Mouse (Mus musculus) adrenal gland, adult (tissue): ENCODE measurements around the gene Svopl.

Experiments used
- DNase-seq, 2 experiments: peaks; one replicate each; pipeline ENCODE4 v3.0.0; 2022 to 2023; ENCODE audit warnings: low spot score in 1 of 2; ENCODE audit not compliant: inconsistent age in 2 of 2

The Svopl gene

GRCm38 (mm10) chr6:38032801-38033566 is 13.8 kb downstream of the Svopl start:
- no peak for DNase-seq

GRCm38 (mm10) chr6:38031924-38032540 is 14.8 kb downstream of the Svopl start:
- peak in 1 of 2 experiments; percentile 38 for DNase-seq

DNA sequence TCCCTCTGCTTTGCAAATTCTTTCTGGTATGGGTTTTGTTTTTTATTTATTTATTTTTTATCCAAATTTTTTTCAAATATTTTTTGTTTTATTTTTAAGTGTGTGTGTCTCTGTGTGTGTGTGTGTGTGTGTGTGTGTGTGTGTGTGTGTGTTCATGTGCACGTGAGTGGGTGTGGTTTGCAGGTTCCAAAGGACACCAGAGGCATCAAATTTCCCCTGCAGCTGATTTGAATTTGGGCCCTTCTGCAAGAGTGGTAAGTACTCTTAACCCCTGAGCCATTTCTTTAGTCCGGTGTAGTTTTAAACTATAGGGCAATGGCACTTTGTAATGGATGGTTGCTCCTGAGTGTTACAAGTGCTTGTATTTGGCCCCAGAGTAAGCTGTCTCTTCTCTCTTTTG is 18.6 kb downstream of the Svopl start:
- DNase-seq = no peak

DNA sequence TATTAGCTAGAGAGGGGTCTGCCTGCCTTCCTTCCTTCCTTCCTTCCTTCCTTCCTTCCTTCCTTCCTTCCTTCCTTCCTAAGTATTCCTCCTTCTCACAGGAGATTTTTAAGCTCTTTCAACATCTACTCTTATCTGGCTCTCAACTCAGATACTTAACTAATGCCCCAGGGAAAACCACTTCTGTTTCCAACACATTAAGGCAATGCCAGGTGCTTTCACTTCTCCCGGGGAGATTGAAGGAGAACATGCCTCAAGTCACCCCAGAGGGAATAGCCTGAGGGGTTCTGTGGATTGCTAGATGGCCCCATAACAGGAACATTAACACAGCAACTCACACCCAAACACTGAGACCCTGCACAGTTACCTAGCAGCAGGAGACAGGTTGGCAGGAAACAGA is 19.0 kb downstream of the Svopl start:
- no peak for DNase-seq

DNA sequence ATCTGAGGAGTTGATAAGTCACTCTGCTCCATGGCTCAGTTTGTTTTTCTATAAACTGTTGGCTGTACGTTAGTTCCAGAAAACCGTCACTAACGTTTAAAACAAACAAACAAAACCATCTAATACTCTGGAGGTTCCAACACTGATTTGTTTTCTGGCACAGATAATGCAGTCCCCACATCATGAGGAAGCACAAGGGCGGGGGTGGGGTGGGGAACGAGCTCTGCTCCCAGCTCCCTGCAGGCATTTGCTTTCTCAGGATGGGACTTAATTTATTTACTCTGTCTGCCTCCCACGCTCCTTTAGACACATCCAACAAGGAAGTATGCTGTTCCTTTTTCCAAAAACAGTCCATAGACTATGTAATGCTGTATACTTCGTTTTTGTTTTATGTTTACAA is 23.5 kb downstream of the Svopl start:
- no peak for DNase-seq

DNA sequence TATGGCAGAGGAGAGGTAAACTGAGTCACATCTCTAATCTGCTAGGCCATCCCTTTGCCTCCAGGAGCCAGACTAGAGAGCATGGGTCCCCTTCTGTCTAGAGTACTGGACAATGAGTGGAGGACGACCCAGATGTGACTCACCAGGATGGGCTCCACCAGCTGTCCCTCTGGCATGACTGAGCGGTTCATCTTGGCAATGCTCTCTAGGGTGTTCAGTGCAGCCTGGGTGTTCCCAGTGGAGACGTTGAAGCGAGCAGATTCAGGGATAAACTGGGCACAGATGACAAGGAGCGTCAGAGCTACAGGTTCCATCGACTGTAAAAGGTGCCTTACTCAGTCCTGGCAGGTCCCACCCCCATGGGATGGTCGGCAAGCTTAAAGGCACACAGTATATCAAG is 25.4 kb downstream of the Svopl start:
- no peak for DNase-seq

DNA sequence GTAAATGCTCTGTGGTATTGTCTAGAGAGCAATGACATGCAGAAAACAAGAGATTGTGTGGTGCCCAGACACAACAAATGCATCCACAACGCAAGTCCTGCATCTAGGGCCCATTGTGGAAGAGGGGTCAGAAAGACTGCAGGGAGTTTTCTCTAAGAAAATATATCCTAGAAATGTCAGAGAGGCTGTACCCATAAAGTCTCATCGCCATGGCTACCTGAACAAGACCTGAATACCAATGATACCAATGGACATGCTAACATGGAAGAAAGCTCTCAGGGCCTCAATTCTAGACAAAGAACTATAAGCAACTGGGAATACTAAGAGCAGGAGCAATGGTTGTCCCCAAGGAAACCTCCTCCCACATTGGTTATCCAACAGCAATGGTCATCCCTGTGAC is 34.0 kb downstream of the Svopl start:
- DNase-seq = no peak

- DNase-seq = peak; percentile 21 to 80
Measured at GRCm38 (mm10) chr6:38007459-38007858, 39.3 kb downstream of the Svopl start.

DNA sequence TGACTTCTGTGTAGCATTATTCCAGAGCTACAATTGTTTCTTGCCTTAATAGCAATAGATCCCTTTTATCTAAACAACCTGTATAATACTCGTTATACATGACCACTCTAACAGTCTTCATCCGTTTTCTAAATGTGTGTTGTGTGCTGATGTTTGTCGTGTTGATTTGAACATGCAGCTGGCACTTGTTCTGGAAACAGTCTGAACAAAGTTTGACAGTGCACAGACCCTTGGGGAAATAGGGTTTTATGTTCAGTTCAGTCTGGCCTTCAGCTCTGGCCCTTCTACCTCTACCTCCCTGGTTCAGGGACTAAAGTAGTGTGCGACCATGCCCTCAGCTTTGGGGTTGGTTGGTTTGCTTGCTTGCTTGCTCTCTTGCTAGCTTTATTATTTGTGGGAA is 79.4 kb downstream of the Svopl start:
- DNase-seq = no peak

DNA sequence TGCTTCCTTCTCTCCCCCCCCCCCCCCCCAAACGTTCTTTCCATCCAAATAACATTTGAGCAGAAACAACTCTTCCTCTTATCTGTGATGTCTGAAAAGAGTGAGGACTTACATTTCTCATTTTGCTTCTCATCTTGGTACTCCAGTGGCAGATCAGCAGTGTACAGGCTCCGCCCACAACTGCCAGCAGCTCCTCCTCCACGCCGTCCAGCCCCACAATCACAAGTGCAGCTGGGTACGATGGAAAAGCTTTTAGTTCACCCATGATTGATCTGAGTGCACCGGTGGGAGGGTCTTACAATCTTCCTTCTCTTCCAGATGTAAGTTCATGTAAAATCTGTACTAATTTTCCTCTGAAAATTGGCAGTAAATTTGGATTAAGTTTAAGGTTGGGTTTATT is 95.5 kb downstream of the Svopl start:
- DNase-seq = no peak

- DNase-seq = no peak
Measured at GRCm38 (mm10) chr6:37936498-37936897, 110.3 kb downstream of the Svopl start.
